ENCODE assay signal across 10 mouse cellular contexts in genomic region chr17:48045631-48046030, GRCm38 (mm10). TPM values are rescaled to one million over a fixed set of nuclear protein-coding genes. Genes with fewer than 3 reads are reported as not detected.
DNase-seq lines count a peak whose midpoint lies in the region; ATAC-seq and TF ChIP-seq lines count a peak whose summit lies in the region.
"Had no signal": no experiment of that assay in that cellular context is flagged by ENCODE, and none has a peak within 500 bp of the region (broad histone marks: within the 10 kb centered on the region; RNA-seq: fewer than 3 reads in every experiment).

No protein-coding gene starts in this region.

- H3K4me1 ChIP-seq in hindbrain, embryonic 14.5 days (replicated peaks; ENCODE audit: control insufficient read depth, insufficient read depth, low read length): no peaks in the 10 kb centered on the region
- peaks cover 9% of the 10 kb centered on the region for H3K4me1 ChIP-seq in hindbrain, embryonic 12.5 days
- H3K4me1 ChIP-seq in G1E (ENCODE audit: insufficient read depth, low read depth, low read length): no peaks in the 10 kb centered on the region
- H3K4me1 ChIP-seq in limb, embryonic 11.5 days (ENCODE audit: control insufficient read depth, insufficient read depth, low read length): peaks cover 6% of the 10 kb centered on the region

- no peak for ATAC-seq in hindbrain, embryonic 14.5 days (ENCODE audit: low FRiP score)
- ATAC-seq in hindbrain, embryonic 12.5 days (ENCODE audit: low FRiP score): no peak
- ATAC-seq in G1E (ENCODE audit: extremely low read depth, insufficient number of reproducible peaks, low FRiP score, poor library complexity, severe bottlenecking): no peak
- ATAC-seq in limb, embryonic 11.5 days (ENCODE audit: insufficient number of reproducible peaks, low FRiP score, low TSS enrichment, low read depth): no peak

- no peak overlapping the region for H3K4me2 ChIP-seq in hindbrain, embryonic 14.5 days (replicated peaks)
- no peak overlapping the region for H3K4me2 ChIP-seq in hindbrain, embryonic 12.5 days (replicated peaks)
- H3K4me2 ChIP-seq in limb, embryonic 11.5 days (ENCODE audit: low read depth, severe bottlenecking): no peak overlapping the region
- H3K4me2 ChIP-seq: midbrain, embryonic 12.5 days had no signal

- H3K36me3 ChIP-seq in hindbrain, embryonic 14.5 days (replicated peaks; ENCODE audit: control insufficient read depth, insufficient read depth): no peaks in the 10 kb centered on the region
- H3K36me3 ChIP-seq in hindbrain, embryonic 12.5 days: no peaks in the 10 kb centered on the region
- no peaks in the 10 kb centered on the region for H3K36me3 ChIP-seq in G1E (replicated peaks)
- H3K36me3 ChIP-seq in limb, embryonic 11.5 days (ENCODE audit: control insufficient read depth, insufficient read depth, low read length): no peaks in the 10 kb centered on the region
- H3K36me3 ChIP-seq: midbrain, embryonic 12.5 days had no signal

- H3K27me3 ChIP-seq in hindbrain, embryonic 14.5 days (ENCODE audit: control insufficient read depth, insufficient read depth, low read length): peaks cover 19% of the 10 kb centered on the region
- H3K27me3 ChIP-seq in hindbrain, embryonic 12.5 days: peaks cover 2% of the 10 kb centered on the region; the same call in 1 of the 2 replicates
- no peaks in the 10 kb centered on the region for H3K27me3 ChIP-seq in G1E (ENCODE audit: insufficient read depth, low read length)
- 0 out of 2 replicates have a peak, but pooled peaks cover 2% of the 10 kb centered on the region for H3K27me3 ChIP-seq in limb, embryonic 11.5 days (ENCODE audit: control insufficient read depth, insufficient read depth, low read length)

- H3K27ac ChIP-seq in hindbrain, embryonic 14.5 days: no peak overlapping the region
- no peak overlapping the region for H3K27ac ChIP-seq in hindbrain, embryonic 12.5 days
- no peak overlapping the region for H3K27ac ChIP-seq in limb, embryonic 11.5 days (replicated peaks; ENCODE audit: low read depth, low read length)
- H3K27ac ChIP-seq: midbrain, embryonic 12.5 days had no signal

- H3K9me3 ChIP-seq in hindbrain, embryonic 14.5 days (ENCODE audit: control insufficient read depth, low read length): no peaks in the 10 kb centered on the region
- H3K9me3 ChIP-seq in hindbrain, embryonic 12.5 days (replicated peaks): no peaks in the 10 kb centered on the region
- peaks cover 19% of the 10 kb centered on the region for H3K9me3 ChIP-seq in G1E (replicated peaks)
- H3K9me3 ChIP-seq in limb, embryonic 11.5 days (ENCODE audit: control insufficient read depth, low read length): no peaks in the 10 kb centered on the region
- H3K9me3 ChIP-seq: midbrain, embryonic 12.5 days had no signal

- TF ChIP-seq CTCF in G1E (IDR thresholded peaks at IDR 0.05; ENCODE audit: low read depth, low read length): peak; percentile 62

- H3K4me3 ChIP-seq in hindbrain, embryonic 14.5 days (replicated peaks; ENCODE audit: low read length): no peak overlapping the region
- no peak overlapping the region for H3K4me3 ChIP-seq in hindbrain, embryonic 12.5 days
- H3K4me3 ChIP-seq in G1E (ENCODE audit: low read depth, low read length): no peak overlapping the region
- no peak overlapping the region for H3K4me3 ChIP-seq in limb, embryonic 11.5 days (ENCODE audit: low read depth, low read length)
- H3K4me3 ChIP-seq: erythroblast, embryonic 14.5 days; midbrain, embryonic 12.5 days had no signal

- WGBS in hindbrain, embryonic 14.5 days: 37% methylated on average over 4 of the region's 4 CpGs
- 35% methylated on average over 4 of the region's 4 CpGs for WGBS in hindbrain, embryonic 12.5 days
- WGBS in limb, embryonic 11.5 days: 28% methylated on average over 4 of the region's 4 CpGs

- H3K9ac ChIP-seq in hindbrain, embryonic 14.5 days: no peak overlapping the region
- no peak overlapping the region for H3K9ac ChIP-seq in hindbrain, embryonic 12.5 days
- H3K9ac ChIP-seq in limb, embryonic 11.5 days (ENCODE audit: low read length): no peak overlapping the region
- H3K9ac ChIP-seq: midbrain, embryonic 12.5 days had no signal

- DNase-seq in hindbrain, embryonic 14.5 days (ENCODE audit: low spot score): peak; percentile 74
- no peak for DNase-seq in G1E (ENCODE audit: low spot score)
- peak; percentile 80 for DNase-seq in c-Kit-positive CD71-negative TER-119-negative erythroid progenitor cells, embryonic 14.5 days (ENCODE audit: low read depth)
- DNase-seq in heart, postnatal 14 days: peak; percentile 69 to 86
- peak; percentile 87 for DNase-seq in limb, embryonic 11.5 days (ENCODE audit: low spot score)
- DNase-seq in ovary, postnatal 36 days (ENCODE audit: low spot score): peak; percentile 73
- DNase-seq in thymus, postnatal 4 days: peak; percentile 96

- intact Hi-C loops in heart, postnatal 14 days (cut with DNase I): loop anchor here (2.0 to 5.0 kb wide), 2 partner anchors 123 to 173 kb away; partner anchors contain the start of gene Foxp4

RNA-seq across cellular contexts. Expression of gene 1700122O11Rik, which starts 7.5 kb away (rescaled TPM):
- polyA plus RNA-seq in hindbrain, embryonic 14.5 days (2014; fragmentation: Nextera tagmentation; extraction: Ambion mirVana): not detected in 2 replicates
- polyA plus RNA-seq in hindbrain, embryonic 12.5 days (2016; fragmentation: Nextera tagmentation; extraction: Ambion mirVana): not detected in 2 replicates
- total RNA-seq in G1E (2014; fragmentation: Nextera tagmentation) (not detected in 2 replicates), G1E (2017) (not detected in 2 replicates)
- not detected in 2 replicates for polyA plus RNA-seq in G1E (2012)
- not detected for total RNA-seq in heart, postnatal 14 days (2021)
- polyA plus RNA-seq in limb, embryonic 11.5 days (2014; fragmentation: Nextera tagmentation; extraction: Ambion mirVana): not detected in 2 replicates
- polyA plus RNA-seq: erythroblast, embryonic 14.5 days; midbrain, embryonic 12.5 days had no signal

RNA-seq across cellular contexts. Expression of gene 1700067P10Rik, which starts 43.5 kb away (rescaled TPM):
- polyA plus RNA-seq in hindbrain, embryonic 14.5 days (2014; fragmentation: Nextera tagmentation; extraction: Ambion mirVana): 0.18 TPM in 1 of 2 replicates, not detected in the other
- polyA plus RNA-seq in hindbrain, embryonic 12.5 days (2016; fragmentation: Nextera tagmentation; extraction: Ambion mirVana): 0.26 TPM in 1 of 2 replicates, not detected in the other
- not detected in 2 replicates for total RNA-seq in G1E (2014; fragmentation: Nextera tagmentation)
- 0.11 TPM in 1 of 2 replicates, not detected in the other for total RNA-seq in G1E (2017)
- not detected in 2 replicates for polyA plus RNA-seq in G1E (2012)
- total RNA-seq in heart, postnatal 14 days (2021): not detected
- polyA plus RNA-seq in limb, embryonic 11.5 days (2014; fragmentation: Nextera tagmentation; extraction: Ambion mirVana): not detected in 2 replicates
- polyA plus RNA-seq: midbrain, embryonic 12.5 days had no signal
